Mouse (Mus musculus): ENCODE results near the gene Kcna1. TPM values are rescaled to one million over a fixed set of nuclear protein-coding genes. Genes with fewer than 3 reads are reported as not detected.

The Kcna1 gene
- polyA plus RNA-seq (2012; rRNA removed; ENCODE audit: low replicate concordance): 1.1 and 1.8 TPM in 2 replicates

DNA sequence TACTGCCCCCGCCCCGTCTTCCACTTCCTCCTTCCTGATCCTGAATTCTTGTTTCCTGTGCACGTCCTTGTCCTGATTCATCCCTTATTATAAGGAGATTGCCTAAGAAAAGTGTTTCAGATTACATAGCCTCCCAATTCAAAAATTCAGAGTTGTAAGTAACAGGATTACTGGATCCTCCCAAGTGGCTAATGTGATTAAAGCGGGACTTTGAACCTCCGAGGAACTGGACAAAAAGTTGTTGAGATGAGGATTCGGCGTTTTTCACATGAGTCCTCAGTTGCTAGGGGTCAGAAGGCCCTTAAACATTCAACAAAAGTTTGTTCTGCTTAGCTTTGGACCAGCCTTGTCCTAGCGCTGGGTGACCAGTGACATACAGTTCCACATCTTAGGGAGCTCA, at the start of gene Kcna1:
Kcna1 (minus strand) TSS at position 4 of the 400 bp plus-strand sequence.

Other genes with a start within 250 kb of the Kcna1 start
- 6.7 and 7.3 TPM in 2 replicates for gene Kcna5, start 111.0 kb downstream of the Kcna1 start, polyA plus RNA-seq (2012; rRNA removed; ENCODE audit: low replicate concordance)
- gene Kcna6, start 94.3 kb upstream of the Kcna1 start, polyA plus RNA-seq (2012; rRNA removed; ENCODE audit: low replicate concordance): 1.0 and 1.1 TPM in 2 replicates
- gene Ndufa9, start 202.8 kb upstream of the Kcna1 start, polyA plus RNA-seq (2012; rRNA removed; ENCODE audit: low replicate concordance): 78.2 and 211 TPM in 2 replicates
- gene Akap3, start 206.7 kb upstream of the Kcna1 start, polyA plus RNA-seq (2012; rRNA removed; ENCODE audit: low replicate concordance): not detected in 2 replicates